Mouse (Mus musculus) MEL (cell line): ENCODE results near the gene Ddb1. TPM values are rescaled to one million over a fixed set of nuclear protein-coding genes. Genes with fewer than 3 reads are reported as not detected.

Experiments
- DNase-seq: peaks from one replicate; pipeline ENCODE4 v3.0.0; 2011; ENCODE audit warnings: low read depth, low spot score
- H3K27ac ChIP-seq: 2 replicates; pipeline ENCODE4 v1.5.1; 2012; ENCODE audit warnings: low read depth, mild to moderate bottlenecking, control low read depth, low read length, moderate library complexity; ENCODE audit not compliant: control insufficient read depth
- H3K27me3 ChIP-seq, 2 experiments: fragments of 150-350 bp in 1 of 2; sonication (generic) in 1 of 2; 2 replicates each; pipeline ENCODE4 v1.6.1; 2012; ENCODE audit warnings: low read length in 2 of 2, mild to moderate bottlenecking in 2 of 2, improper control_type of control experiment in 1 of 2, moderate library complexity in 1 of 2; ENCODE audit not compliant: insufficient read depth in 2 of 2, control insufficient read depth in 1 of 2
- H3K36me3 ChIP-seq, 2 experiments: 2 replicates each; pipeline ENCODE4 v1.6.1; 2012 to 2014; ENCODE audit warnings: low read length in 2 of 2, improper control_type of control experiment in 1 of 2, inconsistent platforms in 1 of 2, mild to moderate bottlenecking in 1 of 2; ENCODE audit not compliant: insufficient read depth in 2 of 2, control insufficient read depth in 1 of 2
- H3K4me1 ChIP-seq, 2 experiments: fragments of 150-350 bp in 1 of 2; sonication (generic) in 1 of 2; 2 replicates each; pipeline ENCODE4 v1.6.1; 2012; ENCODE audit warnings: low read length in 2 of 2, improper control_type of control experiment in 1 of 2, mild to moderate bottlenecking in 1 of 2; ENCODE audit not compliant: insufficient read depth in 2 of 2, control insufficient read depth in 1 of 2
- H3K4me3 ChIP-seq, 2 experiments: fragments of 150-350 bp in 1 of 2; sonication (generic) in 1 of 2; 2 replicates each; pipeline ENCODE4 v1.5.1; 2012; ENCODE audit warnings: low read depth in 2 of 2, low read length in 2 of 2, mild to moderate bottlenecking in 2 of 2, moderate library complexity in 2 of 2, control low read depth in 1 of 2, improper control_type of control experiment in 1 of 2; ENCODE audit not compliant: control insufficient read depth in 1 of 2, insufficient read depth in 1 of 2
- H3K79me2 ChIP-seq: 2 replicates; pipeline ENCODE4 v1.6.1; 2012; ENCODE audit warnings: mild to moderate bottlenecking, low read length, moderate library complexity; ENCODE audit not compliant: control insufficient read depth, poor library complexity, insufficient read depth
- H3K9ac ChIP-seq: 2 replicates; pipeline ENCODE4 v1.6.1; 2012; ENCODE audit warnings: low read depth, mild to moderate bottlenecking, control low read depth, low read length, moderate library complexity; ENCODE audit not compliant: control insufficient read depth, poor library complexity, severe bottlenecking
- H3K9me3 ChIP-seq: fragments of 150-350 bp; sonication (generic); replicated peaks from 2 replicates; pipeline ENCODE4 v1.6.1; 2012; ENCODE audit warnings: mild to moderate bottlenecking, low read length, improper control_type of control experiment, moderate library complexity; ENCODE audit not compliant: insufficient read depth
- CTCF ChIP-seq, 3 experiments: IDR thresholded peaks in 2 of 3; conservative IDR thresholded peaks in 1 of 3; 2 replicates each; pipeline ENCODE4 v1.5.1; 2011 to 2012; ENCODE audit warnings: low read length in 3 of 3, low read depth in 2 of 3, mild to moderate bottlenecking in 2 of 3, improper control_type of control experiment in 1 of 3, inconsistent platforms in 1 of 3, mixed read lengths in 1 of 3, moderate library complexity in 1 of 3; ENCODE audit not compliant: control insufficient read depth in 1 of 3, insufficient read depth in 1 of 3, poor library complexity in 1 of 3, severe bottlenecking in 1 of 3
- ELF1 ChIP-seq: IDR thresholded peaks from 2 replicates; pipeline ENCODE4 v1.6.1; 2014; ENCODE audit warnings: low read depth, mild to moderate bottlenecking, inconsistent platforms, low read length, improper control_type of control experiment, moderate library complexity
- EP300 ChIP-seq, 2 experiments: IDR thresholded peaks; 2 replicates each; pipeline ENCODE4 v1.6.1; 2011; ENCODE audit warnings: improper control_type of control experiment in 2 of 2, low read length in 2 of 2, low read depth in 1 of 2, mild to moderate bottlenecking in 1 of 2
- ETS1 ChIP-seq: IDR thresholded peaks from 2 replicates; pipeline ENCODE4 v1.6.1; 2012; ENCODE audit warnings: low read depth, mild to moderate bottlenecking, inconsistent platforms, low read length, improper control_type of control experiment, moderate library complexity
- GABPA ChIP-seq: IDR thresholded peaks from 2 replicates; pipeline ENCODE4 v1.6.1; 2012; ENCODE audit warnings: low read depth, mild to moderate bottlenecking, inconsistent platforms, low read length, improper control_type of control experiment, moderate library complexity
- GATA1 ChIP-seq: IDR thresholded peaks from 2 replicates; pipeline ENCODE4 v1.6.1; 2011; ENCODE audit warnings: low read depth, low read length, improper control_type of control experiment
- JUND ChIP-seq: IDR thresholded peaks from 2 replicates; pipeline ENCODE4 v1.6.1; 2011; ENCODE audit warnings: low read depth, mild to moderate bottlenecking, improper control_type of control experiment, low read length
- KAT2A ChIP-seq: conservative IDR thresholded peaks from 2 replicates; pipeline ENCODE4 v1.6.1; 2012; ENCODE audit warnings: low read depth, low read length, improper control_type of control experiment, inconsistent platforms
- MAFK ChIP-seq: IDR thresholded peaks from 2 replicates; pipeline ENCODE4 v1.6.1; 2011; ENCODE audit warnings: low read depth, mild to moderate bottlenecking, low read length, improper control_type of control experiment, borderline replicate concordance
- MAX ChIP-seq: IDR thresholded peaks from 2 replicates; pipeline ENCODE4 v1.6.1; 2011; ENCODE audit warnings: low read length, improper control_type of control experiment
- MEF2A ChIP-seq: IDR thresholded peaks from 2 replicates; pipeline ENCODE4 v1.6.1; 2014; ENCODE audit warnings: low read depth, mild to moderate bottlenecking, inconsistent platforms, low read length, improper control_type of control experiment; ENCODE audit not compliant: poor library complexity, insufficient replicate concordance, severe bottlenecking; ENCODE audit errors: extremely low read depth
- MYB ChIP-seq: IDR thresholded peaks from 2 replicates; pipeline ENCODE4 v1.6.1; 2011; ENCODE audit warnings: mild to moderate bottlenecking, low read depth, low read length, improper control_type of control experiment
- MYC ChIP-seq: IDR thresholded peaks from 2 replicates; pipeline ENCODE4 v1.6.1; 2011; ENCODE audit warnings: low read depth, mild to moderate bottlenecking, low read length, improper control_type of control experiment, moderate library complexity
- POLR2AphosphoS2 ChIP-seq: IDR thresholded peaks from 2 replicates; pipeline ENCODE4 v1.6.1; 2011; ENCODE audit warnings: low read length, improper control_type of control experiment
- POLR2AphosphoS5 ChIP-seq: IDR thresholded peaks from 2 replicates; pipeline ENCODE4 v1.6.1; 2012; ENCODE audit warnings: low read depth, borderline replicate concordance, mild to moderate bottlenecking, inconsistent platforms, low read length, moderate library complexity, mixed read lengths
- RAD21 ChIP-seq: IDR thresholded peaks from 2 replicates; pipeline ENCODE4 v1.6.1; 2011; ENCODE audit warnings: mild to moderate bottlenecking, low read depth, low read length, improper control_type of control experiment
- RCOR1 ChIP-seq: IDR thresholded peaks from 2 replicates; pipeline ENCODE4 v1.6.1; 2012; ENCODE audit warnings: low read depth, mild to moderate bottlenecking, inconsistent platforms, low read length, improper control_type of control experiment
- SIN3A ChIP-seq: IDR thresholded peaks from 2 replicates; pipeline ENCODE4 v1.6.1; 2012; ENCODE audit warnings: low read length, improper control_type of control experiment, inconsistent platforms
- SMC3 ChIP-seq: IDR thresholded peaks from 2 replicates; pipeline ENCODE4 v1.6.1; 2011; ENCODE audit warnings: low read depth, low read length, improper control_type of control experiment
- USF2 ChIP-seq, 2 experiments: IDR thresholded peaks; 2 replicates each; pipeline ENCODE4 v1.6.1; 2011 to 2012; ENCODE audit warnings: improper control_type of control experiment in 2 of 2, low read length in 2 of 2, borderline replicate concordance in 1 of 2, inconsistent platforms in 1 of 2, low read depth in 1 of 2, mild to moderate bottlenecking in 1 of 2; ENCODE audit not compliant: insufficient read depth in 1 of 2
- ZC3H11A ChIP-seq: IDR thresholded peaks from 2 replicates; pipeline ENCODE4 v1.6.1; 2012; ENCODE audit warnings: low read depth, mild to moderate bottlenecking, inconsistent platforms, low read length, improper control_type of control experiment
- ZKSCAN1 ChIP-seq: IDR thresholded peaks from 2 replicates; pipeline ENCODE4 v1.6.1; 2012; ENCODE audit warnings: low read depth, mild to moderate bottlenecking, inconsistent platforms, low read length, improper control_type of control experiment, moderate library complexity
- ZNF384 ChIP-seq: IDR thresholded peaks from 2 replicates; pipeline ENCODE4 v1.6.1; 2012; ENCODE audit warnings: low read depth, mild to moderate bottlenecking, inconsistent platforms, low read length, improper control_type of control experiment
- polyA plus RNA-seq, 2 experiments: library from polyadenylated mRNA; stranded (reverse) in 1 of 2; unstranded in 1 of 2; fragments of >175 nt in 1 of 2; fragments of >200 nt in 1 of 2; gene quantifications; 2 replicates each; pipeline versions ENCODE4 v1.2.1 to v1.2.4; 2012; ENCODE audit warnings: low replicate concordance in 2 of 2, low read depth in 1 of 2; ENCODE audit not compliant: insufficient read length in 2 of 2, insufficient read depth in 1 of 2, missing spikeins in 1 of 2
- total RNA-seq: library from RNA; depleted of rRNA; stranded (reverse); fragments of 300-350 nt; gene quantifications from 2 replicates; pipeline ENCODE4 v1.2.3, GENCODE M21; 2012

Ddb1 gene
- total and polyA plus RNA-seq, 3 experiments = 116 to 459 (median 365) TPM

DNA sequence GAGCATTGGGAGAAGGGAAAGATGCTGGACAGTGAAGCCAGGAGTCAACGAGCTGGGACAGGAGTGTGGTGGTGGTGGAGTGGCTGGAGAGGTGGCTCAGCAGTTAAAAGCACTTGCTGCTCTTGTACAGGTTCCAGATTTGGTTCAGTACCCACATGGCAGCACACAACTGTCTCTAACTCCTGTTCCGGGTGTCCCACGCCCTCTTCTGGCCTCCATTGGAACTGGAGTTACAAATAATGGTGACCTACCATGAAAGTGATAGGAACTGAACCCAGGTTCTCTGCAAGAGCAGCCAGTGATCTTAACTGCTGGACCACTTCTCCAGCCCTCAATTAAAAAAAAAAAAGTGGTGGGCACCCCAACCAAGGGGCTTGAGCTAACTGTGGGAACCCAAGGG lies 6.9 kb upstream of the Ddb1 start:
- H3K36me3 ChIP-seq = peaks cover 0 to 4% of the 10 kb centered on the region in 2 experiments; a peak in 2 of 4 replicates
- TF ChIP-seq GATA1 (no peak), MYC (peak; percentile 72), SIN3A (no peak), EP300 (IDR thresholded peaks at IDR 0.05; ENCODE audit: low read depth in 1 of 2, low read length in 2 of 2) (no peak), GABPA (no peak), ZKSCAN1 (no peak), MAX (no peak), ZC3H11A (peak; percentile 14; the same call in 1 of the 2 replicates), USF2 (IDR thresholded peaks at IDR 0.05; ENCODE audit: borderline replicate concordance in 1 of 2, insufficient read depth in 1 of 2, low read depth in 1 of 2, low read length in 2 of 2) (no peak), KAT2A (no peak), SMC3 (peak; percentile 64), JUND (no peak), RAD21 (peak; percentile 55), MYB (no peak), MEF2A (no peak), POLR2AphosphoS2 (no peak), ELF1 (no peak), CTCF (IDR thresholded peaks at IDR 0.05 in 2 of 3, conservative IDR thresholded peaks at IDR 0.05 in 1 of 3; ENCODE audit: control insufficient read depth in 1 of 3, insufficient read depth in 1 of 3, low read depth in 2 of 3, low read length in 3 of 3, poor library complexity in 1 of 3, severe bottlenecking in 1 of 3) (peak; percentile 50 to 67 (median 60)), POLR2AphosphoS5 (no peak), ZNF384 (no peak), ETS1 (no peak)
- no peak overlapping the region for H3K27ac ChIP-seq
- DNase-seq = peak; percentile 72
- no peaks in the 10 kb centered on the region for H3K27me3 ChIP-seq
- H3K79me2 ChIP-seq = no peaks in the 10 kb centered on the region
- H3K4me1 ChIP-seq = peaks cover 3 to 5% of the 10 kb centered on the region in 2 experiments
- H3K9ac ChIP-seq = no peak overlapping the region
- no peaks in the 10 kb centered on the region for H3K9me3 ChIP-seq
- no peak overlapping the region for H3K4me3 ChIP-seq

DNA sequence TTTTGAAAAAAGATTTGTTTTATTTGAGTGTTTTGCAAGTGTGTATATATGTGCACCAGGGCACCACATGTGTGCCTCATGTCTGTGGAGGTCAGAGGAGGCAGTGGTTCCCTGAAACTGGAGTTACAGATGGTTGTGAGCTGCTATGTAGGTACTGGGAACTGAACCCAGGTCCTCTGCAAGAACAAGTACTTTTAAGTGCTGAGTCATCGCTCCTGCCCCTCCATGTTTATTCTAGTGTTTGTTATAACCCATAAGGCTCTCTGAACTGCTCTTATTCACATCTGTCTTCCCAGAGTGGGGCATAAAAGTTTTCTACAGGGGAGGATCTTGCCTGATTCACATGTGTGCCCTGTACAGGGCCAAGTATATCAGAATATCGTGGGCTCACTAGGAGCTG lies 5.5 kb upstream of the Ddb1 start:
- no peak for TF ChIP-seq RCOR1
- TF ChIP-seq ZKSCAN1 = no peak
- peak; percentile 64; the same call in 1 of the 2 replicates for TF ChIP-seq MAFK

More for the DNA sequence above, 5.5 kb upstream of the Ddb1 start:
- no peak overlapping the region for H3K4me3 ChIP-seq
- no peak for DNase-seq
- no peak overlapping the region for H3K27ac ChIP-seq
- peaks cover 0 to 10% of the 10 kb centered on the region in 2 experiments; a peak in 2 of 4 replicates for H3K36me3 ChIP-seq
- H3K4me1 ChIP-seq = peaks cover 8 to 12% of the 10 kb centered on the region in 2 experiments
- no peaks in the 10 kb centered on the region for H3K9me3 ChIP-seq
- H3K9ac ChIP-seq = no peak overlapping the region
- H3K79me2 ChIP-seq = no peaks in the 10 kb centered on the region; the same call in 1 of the 2 replicates
- no peaks in the 10 kb centered on the region for H3K27me3 ChIP-seq
